Mouse (Mus musculus) ES-Bruce4 (cell line): ENCODE measurements around the gene Cacng2. TPM values are rescaled to one million over a fixed set of nuclear protein-coding genes. Genes with fewer than 3 reads are reported as not detected.
"Not testable (repeated sequence)": the region's sequence is repeated elsewhere in the genome, so short reads cannot be mapped to it uniquely, and the experiment has no call there.

ENCODE experiments used
- H3K27ac ChIP-seq: 2 replicates; pipeline ENCODE4 v1.5.1; 2012; ENCODE audit warnings: low read length, inconsistent platforms; ENCODE audit not compliant: insufficient read depth
- H3K27me3 ChIP-seq: 2 replicates; pipeline ENCODE4 v1.6.1; 2012; ENCODE audit warnings: mild to moderate bottlenecking, low read length, inconsistent platforms; ENCODE audit not compliant: control insufficient read depth, poor library complexity, insufficient read depth, severe bottlenecking
- H3K36me3 ChIP-seq: 2 replicates; pipeline ENCODE4 v1.6.1; 2012; ENCODE audit warnings: inconsistent platforms, mild to moderate bottlenecking, low read length, moderate library complexity; ENCODE audit not compliant: control insufficient read depth, poor library complexity, insufficient read depth, severe bottlenecking
- H3K4me1 ChIP-seq: one replicate; pipeline ENCODE4 v1.8.1; 2011; ENCODE audit warnings: low read length; ENCODE audit not compliant: control insufficient read depth, insufficient read depth
- H3K4me3 ChIP-seq: 2 replicates; pipeline ENCODE4 v1.5.1; 2011; ENCODE audit warnings: low read depth, mild to moderate bottlenecking, low read length
- H3K9ac ChIP-seq: 2 replicates; pipeline ENCODE4 v1.6.1; 2012; ENCODE audit warnings: low read depth, mild to moderate bottlenecking, inconsistent platforms; ENCODE audit not compliant: poor library complexity, severe bottlenecking
- H3K9me3 ChIP-seq: replicated peaks from 2 replicates; pipeline ENCODE4 v1.6.1; 2012; ENCODE audit warnings: mild to moderate bottlenecking, low read length, inconsistent platforms; ENCODE audit not compliant: control insufficient read depth, poor library complexity, insufficient read depth, severe bottlenecking
- CTCF ChIP-seq: IDR thresholded peaks from one replicate; pipeline ENCODE4 v1.8.1; 2011; ENCODE audit warnings: low read depth, low read length
- EP300 ChIP-seq: IDR thresholded peaks from 2 replicates; pipeline ENCODE4 v1.6.1; 2011; ENCODE audit warnings: low read depth, low read length; ENCODE audit not compliant: insufficient read depth
- POLR2A ChIP-seq: IDR thresholded peaks from one replicate; pipeline ENCODE4 v1.8.1; 2011; ENCODE audit warnings: low read length; ENCODE audit not compliant: insufficient read depth
- polyA plus RNA-seq: library from polyadenylated mRNA; stranded (reverse); fragments of >200 nt; gene quantifications from 2 replicates; pipeline ENCODE4 v1.2.4, GENCODE M21; 2011; ENCODE audit warnings: low read depth; ENCODE audit not compliant: missing spikeins, insufficient read depth, insufficient read length

The Cacng2 gene
- polyA plus RNA-seq, 1 experiment: not detected

GRCm38 (mm10) chr15:78026521-78026920, 93.3 kb downstream of the Cacng2 start:
- H3K27ac ChIP-seq: no peak overlapping the region
- no peaks in the 10 kb centered on the region for H3K27me3 ChIP-seq
- H3K4me1 ChIP-seq: no peaks in the 10 kb centered on the region
- H3K9ac ChIP-seq: no peak overlapping the region
- no peak overlapping the region for H3K4me3 ChIP-seq
- no peaks in the 10 kb centered on the region for H3K36me3 ChIP-seq
- TF ChIP-seq POLR2A (no peak), EP300 (no peak), CTCF (no peak)
- no peaks in the 10 kb centered on the region for H3K9me3 ChIP-seq

GRCm38 (mm10) chr15:78024211-78024610, 95.6 kb downstream of the Cacng2 start:
- Histone ChIP-seq H3K9me3 (no peaks in the 10 kb centered on the region), H3K4me3 (no peak overlapping the region), H3K36me3 (no peaks in the 10 kb centered on the region), H3K27ac (no peak overlapping the region), H3K4me1 (no peaks in the 10 kb centered on the region), H3K9ac (no peak overlapping the region), H3K27me3 (no peaks in the 10 kb centered on the region)
- no peak for TF ChIP-seq EP300
- no peak for TF ChIP-seq CTCF
- no peak for TF ChIP-seq POLR2A

GRCm38 (mm10) chr15:78014046-78014445, 105.8 kb downstream of the Cacng2 start:
- no peak overlapping the region for H3K9ac ChIP-seq
- no peak overlapping the region for H3K27ac ChIP-seq
- no peaks in the 10 kb centered on the region for H3K27me3 ChIP-seq
- H3K4me3 ChIP-seq: no peak overlapping the region
- H3K36me3 ChIP-seq: no peaks in the 10 kb centered on the region
- no peak for TF ChIP-seq CTCF
- no peak for TF ChIP-seq EP300
- TF ChIP-seq POLR2A: no peak
- H3K4me1 ChIP-seq: no peaks in the 10 kb centered on the region
- no peaks in the 10 kb centered on the region for H3K9me3 ChIP-seq

GRCm38 (mm10) chr15:78008206-78008605, 111.6 kb downstream of the Cacng2 start:
- not testable (repeated sequence) for H3K9ac ChIP-seq, H3K9me3 ChIP-seq, H3K27me3 ChIP-seq, H3K4me3 ChIP-seq, H3K36me3 ChIP-seq, H3K27ac ChIP-seq
- H3K4me1 ChIP-seq: peaks cover 20% of the 10 kb centered on the region

GRCm38 (mm10) chr15:78003929-78004328, 115.9 kb downstream of the Cacng2 start:
- TF ChIP-seq POLR2A: peak; percentile 44
- TF ChIP-seq EP300: no peak
- no peak overlapping the region for H3K27ac ChIP-seq
- no peaks in the 10 kb centered on the region for H3K36me3 ChIP-seq
- no peak overlapping the region for H3K4me3 ChIP-seq
- no peaks in the 10 kb centered on the region for H3K9me3 ChIP-seq
- no peaks in the 10 kb centered on the region for H3K27me3 ChIP-seq
- H3K9ac ChIP-seq: no peak overlapping the region
- peaks cover 25% of the 10 kb centered on the region for H3K4me1 ChIP-seq

GRCm38 (mm10) chr15:78001400-78001799, 118.4 kb downstream of the Cacng2 start:
- Histone ChIP-seq H3K4me3 (no peak overlapping the region), H3K9ac (no peak overlapping the region), H3K4me1 (peaks cover 15% of the 10 kb centered on the region), H3K9me3 (no peaks in the 10 kb centered on the region), H3K27me3 (no peaks in the 10 kb centered on the region), H3K27ac (peak overlapping the region; percentile 73), H3K36me3 (no peaks in the 10 kb centered on the region)
- peak; percentile 80 for TF ChIP-seq EP300
- TF ChIP-seq POLR2A: no peak
- no peak for TF ChIP-seq CTCF

GRCm38 (mm10) chr15:77988541-77988940, 131.3 kb downstream of the Cacng2 start:
- Histone ChIP-seq H3K36me3 (no peaks in the 10 kb centered on the region), H3K9ac (no peak overlapping the region), H3K27me3 (no peaks in the 10 kb centered on the region), H3K4me1 (peaks cover 3% of the 10 kb centered on the region), H3K4me3 (no peak overlapping the region), H3K9me3 (no peaks in the 10 kb centered on the region), H3K27ac (no peak overlapping the region)
- TF ChIP-seq POLR2A (no peak), CTCF (no peak), EP300 (no peak)
